Mouse (Mus musculus): ENCODE results near the gene Tspan9.

DNA sequence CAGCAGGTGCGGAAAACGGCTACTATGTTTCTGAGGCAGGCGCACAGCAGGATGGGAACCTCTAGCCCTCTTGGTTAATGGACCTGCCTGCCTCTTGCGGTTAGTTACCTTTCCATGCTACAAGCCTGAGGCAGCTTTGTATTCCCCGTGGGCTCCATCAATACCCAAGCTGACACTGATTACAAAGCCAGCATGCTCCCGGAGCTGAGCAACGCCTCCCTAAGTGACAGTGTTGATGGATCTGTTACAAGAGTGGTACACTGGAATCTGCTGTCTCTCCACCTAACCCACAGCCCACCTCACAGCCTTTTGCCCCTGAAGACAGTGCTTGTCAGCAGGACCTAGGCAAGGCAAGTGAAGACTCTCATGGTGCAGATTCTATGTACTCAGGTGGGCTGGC, 85.2 kb downstream of the Tspan9 start:
- TF ChIP-seq CTCF (IDR thresholded peaks at IDR 0.05; ENCODE audit: insufficient read depth, low read length), result no peak
- no peak for TF ChIP-seq POLR2A (IDR thresholded peaks at IDR 0.05; ENCODE audit: borderline replicate concordance, extremely low read depth, low read depth, low read length)
